Mouse (Mus musculus) adrenal gland (tissue): ENCODE data around the gene Hba-x.

Source experiments
- intact Hi-C: fragments of 180-260 bp; cut with DNase I; formaldehyde crosslinking; loops from one replicate; pipeline ENCODE4 v1.15.1; 2025

The Hba-x gene

DNA sequence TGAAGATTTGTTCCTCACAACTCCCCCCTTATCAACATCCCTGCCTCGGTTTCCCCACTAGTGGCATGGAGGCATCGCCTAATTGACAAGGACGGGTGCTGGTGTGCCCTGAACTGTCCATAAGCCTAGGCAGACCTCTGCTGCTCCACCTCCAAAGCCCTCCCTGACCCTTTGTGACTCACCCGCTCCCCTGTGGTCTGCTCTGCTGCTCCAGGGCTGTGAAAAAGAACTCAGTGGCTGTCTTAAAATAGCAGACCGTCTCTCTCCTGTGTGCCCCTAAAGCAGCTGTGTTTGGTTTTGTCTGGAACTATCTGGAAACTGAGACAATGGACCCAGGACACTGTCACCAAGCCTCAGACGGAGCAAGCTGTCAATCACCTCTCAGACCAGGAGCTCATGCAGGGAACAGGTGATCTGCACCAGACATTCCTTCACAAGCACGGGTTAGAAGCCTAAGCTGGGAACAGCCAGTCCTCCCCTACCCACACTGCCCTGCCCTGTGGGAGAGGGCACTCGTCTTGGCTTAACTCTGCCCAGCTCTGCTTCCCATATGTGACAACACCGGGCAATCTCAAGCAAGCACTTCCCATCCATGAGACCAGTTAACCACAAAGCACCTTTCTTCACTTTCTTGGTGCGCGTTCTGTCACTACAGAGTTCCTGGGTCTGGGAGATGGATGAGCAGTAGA lies 44.5 kb downstream of the Hba-x start:
- intact Hi-C loops: loop anchor here (5.0 to 10.0 kb wide), 2 partner anchors 106 to 138 kb away; no protein-coding TSS in a partner anchor

DNA sequence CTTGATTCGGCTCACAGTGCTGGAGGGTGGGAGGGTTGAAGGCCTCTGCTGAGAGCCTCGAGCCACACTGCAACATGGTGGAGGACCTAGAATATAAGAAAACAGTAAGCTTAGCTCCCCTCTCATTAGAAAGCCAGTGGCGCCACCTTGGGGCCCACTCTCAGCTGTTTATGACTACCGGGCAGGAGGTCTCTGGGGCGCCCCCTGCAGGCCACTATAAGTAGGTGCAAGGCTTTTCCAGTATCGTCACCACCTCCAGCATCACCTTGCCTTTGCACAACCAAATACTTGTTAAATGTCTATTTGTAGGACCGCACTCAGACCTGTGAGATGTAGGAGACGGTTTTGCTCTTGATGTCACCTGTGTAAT lies 45.0 kb downstream of the Hba-x start:
- intact Hi-C loops: loop anchor here (5.0 to 10.0 kb wide), 2 partner anchors 106 to 139 kb away; no protein-coding TSS in a partner anchor

- intact Hi-C loops: loop anchor here (5.0 to 10.0 kb wide), 2 partner anchors 110 to 142 kb away; no protein-coding TSS in a partner anchor
These were observed 48.4 kb downstream of the Hba-x start for GRCm38 (mm10) chr11:32324609-32325008.
